Mouse (Mus musculus) liver, adult 10 weeks (tissue): ENCODE data around the gene Nxn. TPM values are rescaled to one million over a fixed set of nuclear protein-coding genes. Genes with fewer than 3 reads are reported as not detected.

ENCODE experiments used
- polyA plus RNA-seq: library from polyadenylated mRNA; stranded (reverse); fragments of 350-450 nt; fragmentation: Illumina TruSeq; extraction: RNeasy Lipid Tissue Mini Kit (QIAGEN cat#74804); gene quantifications from one replicate; pipeline ENCODE4 v1.2.3, GENCODE M21; 2014; ENCODE audit warnings: low read depth, low replicate concordance

Nxn gene
- polyA plus RNA-seq = 0.58 TPM

DNA sequence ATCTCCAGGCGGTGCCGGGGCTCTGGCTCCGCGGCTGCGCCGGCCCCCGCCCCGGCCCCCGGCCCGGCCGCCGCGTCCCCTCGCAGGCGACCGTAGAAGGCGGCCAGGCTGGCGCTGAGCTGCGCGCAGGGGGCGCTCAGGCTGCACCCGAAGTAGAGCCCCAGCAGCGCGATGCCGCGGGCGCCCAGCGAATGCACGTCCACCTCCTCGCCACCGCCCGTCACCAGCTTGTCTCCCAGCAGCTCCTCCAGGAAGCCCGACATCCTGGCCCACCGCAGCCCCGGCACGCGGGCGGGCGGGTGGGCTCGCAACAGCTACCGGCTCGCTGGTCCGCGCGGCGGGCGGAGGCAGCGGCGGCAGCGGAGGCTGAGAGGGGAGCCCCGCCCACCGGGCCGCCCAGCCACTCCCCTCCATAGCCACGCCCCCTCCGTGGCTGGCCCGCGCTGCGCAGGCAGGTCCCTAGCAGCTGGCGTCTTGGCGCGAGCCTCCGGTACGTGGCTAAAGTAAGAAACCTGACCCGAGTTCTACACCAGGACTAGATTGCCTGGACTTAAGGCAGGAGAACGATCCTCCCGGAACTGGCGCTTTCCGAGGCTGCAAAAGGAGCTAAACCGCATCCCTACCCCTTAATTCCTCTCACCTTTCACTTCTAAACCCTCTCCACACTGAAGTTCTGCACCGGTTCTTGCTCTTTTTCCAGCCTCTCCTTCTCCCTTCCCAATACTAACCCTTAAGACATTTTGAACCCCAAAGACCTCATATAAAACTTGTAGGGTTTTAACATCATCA is at the start of gene Nxn:
TSS of gene Nxn (minus strand) at position 343 of the 789 bp plus-strand sequence.

DNA sequence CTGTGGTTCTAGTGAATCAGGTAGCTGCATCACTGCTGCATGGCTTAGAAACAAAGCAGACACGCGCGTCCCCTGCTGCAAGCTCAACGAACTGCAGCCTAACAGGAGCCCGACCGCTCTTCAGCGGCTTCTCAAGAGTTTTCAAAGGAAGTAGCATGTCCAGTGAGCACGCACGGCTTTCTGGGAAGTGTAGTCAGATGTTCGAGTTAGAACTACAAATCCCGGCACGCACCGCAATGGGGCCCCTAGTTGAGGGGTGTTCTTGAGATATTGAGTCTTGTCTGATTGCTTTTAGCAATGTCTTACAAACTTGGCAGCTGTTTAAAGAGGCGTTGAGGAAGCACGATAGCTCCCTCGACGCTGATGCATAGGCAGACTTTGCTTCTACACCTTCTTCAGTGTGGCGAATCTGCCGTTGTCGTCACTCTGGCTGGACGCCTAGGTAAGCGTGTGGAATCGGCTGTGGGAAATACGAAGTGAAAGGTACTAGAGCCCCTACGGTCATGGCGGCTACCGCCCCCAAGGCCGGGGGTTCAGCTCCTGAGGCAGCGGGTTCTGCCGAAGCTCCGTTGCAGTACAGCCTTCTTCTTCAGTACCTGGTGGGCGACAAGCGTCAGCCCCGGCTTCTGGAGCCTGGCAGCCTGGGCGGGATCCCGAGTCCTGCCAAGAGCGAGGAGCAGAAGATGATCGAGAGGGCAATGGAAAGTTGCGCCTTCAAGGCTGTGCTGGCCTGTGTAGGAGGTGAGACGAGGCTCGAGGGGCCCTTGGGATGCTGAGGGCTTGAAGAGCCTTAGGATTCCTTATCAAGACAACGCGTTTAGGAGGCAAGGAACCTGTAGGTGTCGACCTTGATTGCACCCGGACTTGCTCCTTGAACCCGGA is 8.0 kb upstream of the Nxn start, which contains the start of gene Timm22:
TSS of gene Timm22 (plus strand) at position 251 of the 882 bp plus-strand sequence.

DNA sequence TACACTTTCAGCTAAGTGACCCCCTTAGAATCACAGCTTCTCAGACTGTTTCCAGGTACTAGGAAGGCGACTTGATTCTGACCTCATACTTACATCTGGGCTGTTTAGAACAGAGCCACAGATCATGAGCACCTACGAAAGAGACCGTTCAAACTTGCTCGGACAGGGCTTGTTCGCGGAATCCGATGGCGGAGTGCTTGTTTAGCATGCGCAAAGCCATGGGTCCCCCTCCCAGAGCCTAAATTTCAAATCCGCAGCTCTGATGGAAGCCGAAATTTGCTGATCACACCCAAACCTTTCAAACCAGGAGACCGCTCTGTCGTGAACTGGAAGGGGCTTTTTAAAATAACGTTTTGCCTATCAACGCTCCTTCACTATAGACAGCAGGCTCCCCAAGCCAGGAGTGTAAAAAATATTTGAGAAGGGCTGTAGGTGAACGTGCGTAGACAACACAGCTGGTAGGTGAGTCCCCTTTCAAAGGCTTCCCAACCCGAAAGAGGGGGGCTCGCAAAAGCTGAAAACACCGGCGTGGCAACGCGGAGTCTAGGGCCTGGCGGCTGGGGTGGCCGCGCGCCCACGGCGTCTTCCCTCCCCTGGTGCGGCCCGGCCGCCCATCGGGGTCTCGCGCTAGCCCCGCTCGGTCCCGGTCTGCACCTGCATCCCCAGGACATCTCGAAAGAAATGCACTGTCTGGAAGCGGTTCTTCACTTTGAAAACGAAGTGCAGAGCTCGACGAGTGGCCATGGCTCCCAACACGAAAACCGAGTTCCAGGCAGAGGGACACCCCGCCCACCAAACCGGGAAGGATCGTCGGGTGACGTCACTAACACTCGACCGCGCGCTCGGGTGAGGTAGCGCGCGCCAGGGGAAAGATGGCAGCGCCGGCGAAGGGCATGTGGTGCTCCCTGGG is 155.8 kb downstream of the Nxn start, which contains the start of the genes Mrm3 and Glod4:
TSS of gene Mrm3 (plus strand) at position 815 of the 910 bp plus-strand sequence.
TSS of gene Glod4 (minus strand) at position 825 of the 910 bp plus-strand sequence.

GRCm38 (mm10) chr11:76217390-76217800 is 181.5 kb downstream of the Nxn start, which contains the start of the genes Dbil5 and Gemin4:
Dbil5 (plus strand) TSS chr11:76217608.
Gemin4 (minus strand) TSS chr11:76217664.

Other genes with a start within 250 kb of the Nxn start
- 21.9 TPM for gene Vps53, start 219.5 kb downstream of the Nxn start, polyA plus RNA-seq
- gene Fam57a, start 219.5 kb downstream of the Nxn start, polyA plus RNA-seq = 2.6 TPM
- not detected for gene Dbil5, start 181.5 kb downstream of the Nxn start, polyA plus RNA-seq
- not detected for gene Gemin4, start 181.5 kb downstream of the Nxn start, polyA plus RNA-seq
- 2.3 TPM for gene Mrm3, start 155.4 kb downstream of the Nxn start, polyA plus RNA-seq
- gene Glod4, start 155.4 kb downstream of the Nxn start, polyA plus RNA-seq = 78.1 TPM
- 3.5 TPM for gene Timm22, start 7.8 kb upstream of the Nxn start, polyA plus RNA-seq
- gene Abr, start 223.2 kb upstream of the Nxn start, polyA plus RNA-seq = 1.0 TPM